Mouse (Mus musculus): Measurements from ENCODE around the gene Ube2n.

The Ube2n gene

DNA sequence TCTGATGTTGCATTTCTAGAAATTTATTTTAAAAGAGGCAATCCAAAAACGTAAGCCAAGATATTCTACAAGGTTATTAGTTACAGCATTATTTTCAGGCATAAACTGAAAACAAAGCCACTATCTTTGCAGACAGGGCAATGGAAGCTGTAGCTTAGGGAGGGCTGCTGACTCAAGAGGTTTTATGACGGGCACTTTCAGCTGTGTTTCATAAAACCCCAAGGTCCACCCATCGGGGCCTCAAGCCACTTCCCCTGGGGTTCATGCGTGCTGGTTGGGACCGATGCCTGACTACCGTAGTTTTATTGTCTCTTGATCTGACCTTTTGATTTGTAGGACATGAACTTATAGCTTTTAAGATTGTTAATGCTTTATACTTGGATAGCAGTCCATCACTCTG, 75.3 kb downstream of the Ube2n start:
- no peak for TF ChIP-seq GATA4 (IDR thresholded peaks at IDR 0.05; ENCODE audit: insufficient replicate concordance, low read length)

GRCm38 (mm10) chr10:95591257-95591656, 76.3 kb downstream of the Ube2n start:
- TF ChIP-seq GATA4 (IDR thresholded peaks at IDR 0.05; ENCODE audit: insufficient replicate concordance, low read length), result no peak

DNA sequence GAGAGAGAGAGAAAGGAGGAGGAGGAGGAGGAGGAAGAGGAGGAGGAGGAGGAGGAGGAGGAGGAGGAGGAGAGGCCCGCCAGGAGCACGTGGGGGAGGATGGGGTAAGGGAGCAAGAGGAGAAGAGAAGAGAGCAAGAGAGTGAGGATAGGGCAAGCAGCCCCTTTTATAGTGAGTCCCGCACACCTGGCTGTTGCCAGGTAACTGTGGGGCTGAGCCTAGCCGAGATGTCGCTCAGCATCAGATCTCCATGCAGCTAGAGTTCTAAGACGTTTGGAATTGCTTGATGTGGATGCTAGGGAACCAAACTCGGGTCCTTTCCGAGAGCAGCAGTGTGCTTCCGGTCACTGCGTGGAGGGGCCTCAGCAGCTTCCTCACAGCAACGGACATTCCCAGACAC, 79.5 kb downstream of the Ube2n start:
- TF ChIP-seq GATA4 (IDR thresholded peaks at IDR 0.05; ENCODE audit: insufficient replicate concordance, low read length), result no peak

Measured in liver, adult (tissue).